Mouse (Mus musculus) right cerebral cortex, adult 2 months (tissue): ENCODE data around the gene Mdh2.
A peak's percentile ranks its signal among the peaks of the same experiment; 100 is the strongest.

ENCODE experiments used
- DNase-seq, 2 experiments: peaks; one replicate each; pipeline ENCODE4 v3.0.0; 2021 to 2022; ENCODE audit warnings: low spot score in 2 of 2

Mdh2 gene

GRCm38 (mm10) chr5:135778471-135779445 is at the start of gene Mdh2:
TSS of gene Mdh2 (plus strand) at chr5:135778480.
- DNase-seq: peak; percentile 99 to 100

- no peak for DNase-seq
Observed at GRCm38 (mm10) chr5:135729351-135729750, 48.9 kb upstream of the Mdh2 start.

- no peak for DNase-seq
Observed at GRCm38 (mm10) chr5:135730278-135730677, 48.0 kb upstream of the Mdh2 start.

- no peak for DNase-seq
Observed at GRCm38 (mm10) chr5:135730916-135731315, 47.4 kb upstream of the Mdh2 start.

GRCm38 (mm10) chr5:135731322-135731721 is 47.0 kb upstream of the Mdh2 start:
- no peak for DNase-seq

- no peak for DNase-seq
Observed at GRCm38 (mm10) chr5:135733071-135733470, 45.2 kb upstream of the Mdh2 start.

- DNase-seq: no peak
Observed at GRCm38 (mm10) chr5:135734057-135734680, 44.1 kb upstream of the Mdh2 start.

DNA sequence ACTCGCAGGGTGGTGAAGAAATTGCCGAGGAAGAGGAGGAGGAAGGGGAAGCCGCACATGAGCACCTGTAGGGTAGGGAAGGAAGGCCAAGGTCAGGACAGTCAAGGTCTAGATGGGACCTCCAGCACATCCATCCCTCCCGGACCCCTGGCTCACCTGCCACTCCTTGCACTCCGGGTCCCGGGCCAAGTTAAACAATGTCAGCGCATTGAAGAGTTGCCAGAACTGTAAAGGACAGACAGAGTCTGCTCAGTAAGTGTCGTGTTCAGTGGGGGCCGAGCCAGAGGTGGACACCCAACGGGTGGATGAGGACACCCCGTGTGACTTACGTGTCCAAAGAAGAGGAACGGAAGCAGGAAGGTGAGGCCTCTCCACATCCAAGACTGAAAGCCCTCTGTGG is 42.5 kb upstream of the Mdh2 start:
- DNase-seq: no peak

- no peak for DNase-seq
Observed at GRCm38 (mm10) chr5:135736544-135736943, 41.7 kb upstream of the Mdh2 start.

DNA sequence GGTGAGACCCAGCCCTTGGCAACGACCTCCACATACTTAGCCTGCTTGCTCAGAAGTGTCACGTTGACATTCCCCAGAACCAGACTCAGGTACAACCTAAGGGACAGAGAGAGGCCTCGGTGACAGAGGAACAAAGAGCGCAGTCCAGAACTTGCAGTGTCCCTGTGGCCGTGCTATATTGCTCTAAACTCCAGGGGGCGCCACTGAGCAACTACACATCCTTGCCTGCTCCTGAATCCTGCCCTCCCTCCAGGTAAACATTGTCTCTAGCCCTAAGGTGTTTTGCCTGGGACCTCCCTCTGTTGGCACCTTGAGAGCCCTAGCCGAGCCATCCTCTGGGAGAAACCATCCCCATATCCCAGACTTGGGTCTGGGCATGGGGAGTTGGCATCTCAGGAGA is 41.1 kb upstream of the Mdh2 start:
- DNase-seq: no peak

GRCm38 (mm10) chr5:135738266-135738665 is 40.0 kb upstream of the Mdh2 start:
- no peak for DNase-seq

DNA sequence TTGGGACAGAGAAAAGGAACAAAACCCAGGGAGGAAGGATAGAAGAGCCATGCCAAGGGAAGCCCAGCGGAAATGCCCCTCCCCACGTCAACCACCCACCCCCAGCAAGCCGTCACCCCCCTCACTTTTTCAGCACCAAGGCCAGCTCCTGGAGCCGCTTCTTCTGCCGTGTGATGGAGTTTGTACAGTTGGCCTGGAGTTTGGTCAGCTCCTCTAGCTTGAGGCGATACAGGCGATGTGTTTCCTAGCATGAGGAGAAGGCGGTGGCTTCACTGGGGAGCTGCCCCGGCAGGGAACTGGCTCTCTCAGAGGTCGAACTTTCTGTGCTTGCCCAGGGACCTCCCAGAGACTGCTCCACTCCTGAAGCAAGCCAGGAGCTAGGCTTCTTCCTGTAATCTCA is 36.1 kb upstream of the Mdh2 start:
- DNase-seq: no peak

DNA sequence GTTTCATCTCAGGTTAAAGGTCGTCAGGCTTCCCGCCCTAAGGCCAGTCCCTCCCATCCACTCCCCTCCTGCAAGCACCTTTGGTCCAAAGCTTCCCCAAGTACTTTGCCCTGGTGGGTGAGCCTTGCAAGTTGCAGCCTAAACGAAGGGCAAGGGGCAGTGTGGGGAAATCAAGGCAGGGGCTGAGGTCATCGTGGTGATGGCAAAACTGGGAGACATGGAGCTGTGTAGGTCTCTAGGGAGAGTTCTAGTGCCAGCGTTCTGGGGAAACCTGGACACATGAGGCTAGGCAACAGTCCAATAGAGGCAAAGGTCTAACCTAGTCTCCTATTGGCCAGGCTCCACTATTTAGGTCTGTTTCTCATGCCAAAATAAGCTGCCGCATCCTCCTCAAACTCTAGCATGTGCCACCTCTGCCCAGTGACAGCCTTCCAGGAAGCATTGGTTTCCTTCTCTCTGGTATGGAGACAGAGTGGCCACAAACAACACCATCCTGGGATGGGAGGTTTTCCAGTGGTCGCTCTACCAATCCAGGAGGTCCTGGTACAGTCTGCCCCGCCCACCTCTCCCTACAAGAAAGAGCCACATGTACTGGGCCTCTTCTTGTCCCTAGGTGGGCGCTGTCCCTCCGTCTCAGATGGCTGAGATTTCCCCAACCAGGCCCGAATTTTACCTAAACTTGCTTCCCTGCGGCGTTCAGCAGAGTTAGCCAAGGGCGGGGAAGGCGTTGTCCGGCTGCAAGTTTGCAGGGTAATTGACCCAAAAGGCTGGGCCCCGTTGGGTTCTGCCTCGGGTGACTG is 35.1 kb upstream of the Mdh2 start:
- peak; percentile 14 to 26 for DNase-seq

GRCm38 (mm10) chr5:135743741-135744609 is 34.3 kb upstream of the Mdh2 start, which contains the start of gene Tmem120a:
TSS of gene Tmem120a (minus strand) at chr5:135744448.
- DNase-seq: peak; percentile 93 to 96

DNA sequence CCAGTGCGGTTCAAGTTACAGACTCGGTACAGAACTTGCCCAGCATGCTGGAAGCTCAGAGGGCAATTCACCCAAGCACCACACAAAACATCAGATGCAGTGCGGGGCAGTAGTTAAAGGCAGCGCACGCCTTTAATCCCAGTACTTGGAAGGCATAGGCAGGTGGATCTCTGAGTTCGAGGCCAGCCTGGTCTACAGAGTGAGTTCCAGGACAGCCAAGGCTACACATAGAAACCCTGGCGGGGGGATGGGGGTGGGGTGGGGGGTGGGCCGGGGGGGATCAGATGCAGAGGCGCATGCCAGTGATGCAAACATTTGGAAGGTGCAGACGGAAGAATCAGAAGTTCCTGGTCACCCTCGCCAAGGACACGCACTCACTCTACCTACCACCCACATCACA is 33.5 kb upstream of the Mdh2 start:
- no peak for DNase-seq

GRCm38 (mm10) chr5:135751041-135751440 is 27.2 kb upstream of the Mdh2 start:
- no peak for DNase-seq

DNA sequence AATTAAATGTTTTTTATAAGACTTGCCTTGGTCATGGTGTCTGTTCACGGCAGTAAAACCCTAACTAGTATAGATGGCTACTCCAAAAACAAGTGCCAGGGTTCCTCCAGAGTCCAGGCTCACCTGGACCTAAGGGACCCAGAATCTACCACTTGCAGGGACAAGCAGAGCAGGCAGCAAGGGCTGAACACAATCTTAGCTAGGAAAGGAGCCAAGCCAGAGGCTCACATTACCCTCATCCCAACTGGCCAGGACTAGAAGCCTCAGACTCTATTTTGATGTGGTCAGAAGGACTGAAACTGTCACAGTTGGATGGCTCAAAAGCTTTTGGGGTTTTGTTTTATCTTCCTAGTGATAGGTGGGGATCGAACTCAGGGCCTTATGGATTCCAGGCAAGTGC is 26.7 kb upstream of the Mdh2 start:
- no peak for DNase-seq

- no peak for DNase-seq
Observed at GRCm38 (mm10) chr5:135761881-135762280, 16.4 kb upstream of the Mdh2 start.

- peak; percentile 79 to 82 for DNase-seq
Observed at GRCm38 (mm10) chr5:135763526-135763925, 14.8 kb upstream of the Mdh2 start.

DNA sequence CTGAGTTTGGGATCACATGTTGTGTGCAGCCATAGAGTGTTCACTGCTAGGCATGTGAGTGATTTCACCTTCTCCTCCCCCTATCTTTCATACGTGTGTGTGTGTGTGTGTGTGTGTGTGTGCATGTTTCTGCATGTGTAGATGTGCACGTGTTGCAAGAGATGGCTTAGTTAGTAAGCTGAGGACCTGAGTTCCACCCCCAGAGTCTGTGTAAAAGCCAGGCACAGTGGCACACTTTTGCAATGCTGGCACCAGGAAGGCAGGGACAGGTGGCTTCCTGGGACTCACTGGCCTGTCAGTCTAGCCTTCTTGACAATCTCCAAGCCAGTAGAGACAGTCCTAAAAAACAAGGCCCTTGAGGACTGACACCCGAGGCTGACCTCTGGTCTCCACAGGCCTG is 13.3 kb upstream of the Mdh2 start:
- DNase-seq: no peak

DNA sequence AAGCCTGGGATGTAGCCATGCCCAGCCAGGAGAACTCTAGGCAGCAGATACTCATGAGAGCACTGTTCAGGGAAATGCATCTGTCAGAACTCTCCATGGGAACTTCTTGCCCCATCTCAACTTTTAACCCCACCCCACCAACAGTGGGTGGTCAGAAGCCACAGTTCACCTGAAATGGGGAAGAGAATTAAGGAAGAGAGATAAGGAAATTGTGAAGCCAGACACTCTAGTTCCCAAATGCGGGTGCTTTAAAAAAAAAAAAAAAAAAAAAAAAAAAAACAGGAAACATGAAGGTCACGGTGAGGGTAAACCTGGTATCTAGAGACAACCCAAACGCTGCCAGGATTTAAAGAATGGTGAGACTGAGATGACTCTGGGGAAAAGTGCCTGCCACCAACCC is 5.8 kb upstream of the Mdh2 start:
- DNase-seq: no peak
